Mouse (Mus musculus): ENCODE measurements around the gene Keap1.
"Not testable (repeated sequence)": the region's sequence is repeated elsewhere in the genome, so short reads cannot be mapped to it uniquely, and the experiment has no call there.

Keap1 gene

DNA sequence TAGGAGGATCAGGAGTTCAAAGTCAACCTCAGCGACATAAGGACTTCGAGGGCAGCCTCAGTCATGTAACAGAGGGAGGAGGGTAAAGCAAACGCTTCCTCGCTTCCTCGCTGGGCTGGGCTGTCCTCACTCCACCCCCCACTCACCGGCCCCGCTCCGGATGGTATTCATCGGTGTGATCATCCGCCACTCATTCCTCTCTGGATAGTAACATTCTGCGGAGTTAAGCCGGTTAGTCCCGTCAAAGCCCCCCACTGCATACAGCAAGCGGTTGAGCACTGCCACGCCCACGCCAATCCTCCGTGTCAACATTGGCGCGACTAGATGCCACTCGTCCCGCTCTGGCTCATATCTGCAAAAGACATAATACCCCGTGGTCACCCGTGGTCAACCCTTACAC is 7.6 kb downstream of the Keap1 start:
- no peak for DNase-seq (ENCODE audit: low spot score)

DNA sequence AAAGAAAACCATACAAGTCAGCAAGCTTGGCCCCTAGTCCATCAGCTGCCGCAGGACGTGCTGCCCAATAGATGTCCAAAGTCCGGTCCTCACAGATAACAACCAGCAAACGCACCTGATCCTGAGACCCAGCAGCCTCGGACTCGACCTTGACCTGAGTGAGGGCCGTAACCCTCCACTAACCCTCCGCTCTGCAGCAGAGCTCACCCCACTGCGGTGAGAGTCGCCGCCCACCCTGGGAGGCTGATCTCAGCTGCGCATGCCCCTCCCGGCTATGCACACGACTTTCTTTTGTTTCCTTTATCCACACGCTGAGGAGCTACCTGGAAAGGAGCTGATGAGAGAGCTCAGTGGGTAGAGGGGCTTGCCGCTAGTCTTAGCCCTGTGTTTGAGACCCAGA is 11.8 kb downstream of the Keap1 start:
- DNase-seq (ENCODE audit: low spot score) = no peak

DNA sequence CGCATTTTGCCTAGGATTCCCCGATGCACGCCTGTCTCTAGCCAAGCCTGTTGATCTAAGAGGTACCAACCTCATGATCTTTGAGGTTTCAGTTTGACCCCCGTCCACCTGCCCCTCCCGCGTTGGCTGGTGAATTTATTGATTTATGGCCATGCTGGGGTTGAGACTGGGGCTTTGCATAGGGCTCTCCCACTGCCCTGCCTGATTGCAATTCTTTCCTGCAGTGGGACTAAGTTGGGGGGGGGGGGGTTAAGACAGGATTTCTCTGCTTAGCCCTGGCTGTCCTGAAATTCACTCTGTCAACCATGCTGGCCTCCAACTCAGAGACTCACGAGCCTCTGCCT is 13.8 kb downstream of the Keap1 start:
- DNase-seq (ENCODE audit: low spot score) = no peak

DNA sequence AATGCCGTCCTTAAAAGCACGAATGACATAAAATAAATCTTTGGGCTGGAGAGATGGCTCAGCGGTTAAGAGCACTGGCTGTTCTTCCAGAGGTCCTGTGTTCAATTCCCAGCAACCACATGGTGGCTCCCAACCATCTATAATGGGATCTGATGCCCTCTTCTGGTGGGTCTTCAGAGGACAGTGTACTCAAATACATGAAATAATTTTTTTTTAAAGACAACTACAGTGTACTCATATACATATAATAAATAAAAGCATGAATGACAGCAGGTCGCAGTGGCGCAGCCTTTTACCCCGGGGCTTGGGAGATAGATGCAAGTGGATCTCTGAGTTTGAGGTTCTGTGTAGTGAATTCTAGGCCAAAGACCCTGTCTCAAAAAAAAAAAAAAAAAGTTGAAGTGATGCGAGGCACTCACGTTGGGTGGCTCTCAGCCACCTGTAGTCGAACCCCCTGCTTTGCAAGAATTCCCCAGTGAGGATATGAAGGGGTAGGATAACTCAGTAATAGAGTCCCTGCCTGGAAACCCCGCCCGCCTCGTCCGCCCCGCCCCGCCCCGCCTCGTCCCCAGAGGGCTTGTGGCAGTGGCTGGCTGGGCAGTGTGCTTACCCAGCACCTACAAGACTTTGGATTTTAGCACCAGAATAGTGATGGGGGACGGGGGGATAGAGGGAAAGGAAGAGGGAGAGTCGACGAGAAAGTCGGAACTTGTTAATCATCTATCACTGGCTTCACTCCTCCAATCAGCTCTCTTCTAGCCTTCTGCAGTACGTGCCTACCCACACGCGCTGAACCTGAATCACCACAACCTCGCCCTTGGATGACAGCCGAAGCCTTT is 14.4 kb downstream of the Keap1 start:
- DNase-seq (ENCODE audit: low spot score) = no peak

DNA sequence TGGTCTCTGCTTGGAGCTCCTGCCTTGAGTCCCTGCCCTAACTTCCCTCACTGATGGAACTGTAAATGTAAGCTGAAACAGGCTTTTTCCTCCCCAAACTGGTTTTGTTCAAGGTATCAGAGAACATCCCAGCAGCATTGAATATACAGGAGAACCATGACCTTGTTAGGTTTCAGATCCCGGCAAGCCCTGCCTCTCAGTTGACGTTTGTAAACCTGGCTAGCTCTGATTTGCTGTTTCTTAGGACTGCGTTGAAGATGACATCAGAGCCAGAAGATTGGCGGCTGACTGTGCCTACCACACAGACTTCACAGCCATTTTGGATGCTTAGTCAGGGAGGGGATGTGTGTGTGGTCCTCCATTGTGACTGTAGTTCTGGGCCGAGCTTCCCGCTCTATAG is 15.3 kb downstream of the Keap1 start:
- DNase-seq (ENCODE audit: low spot score) = no peak

DNA sequence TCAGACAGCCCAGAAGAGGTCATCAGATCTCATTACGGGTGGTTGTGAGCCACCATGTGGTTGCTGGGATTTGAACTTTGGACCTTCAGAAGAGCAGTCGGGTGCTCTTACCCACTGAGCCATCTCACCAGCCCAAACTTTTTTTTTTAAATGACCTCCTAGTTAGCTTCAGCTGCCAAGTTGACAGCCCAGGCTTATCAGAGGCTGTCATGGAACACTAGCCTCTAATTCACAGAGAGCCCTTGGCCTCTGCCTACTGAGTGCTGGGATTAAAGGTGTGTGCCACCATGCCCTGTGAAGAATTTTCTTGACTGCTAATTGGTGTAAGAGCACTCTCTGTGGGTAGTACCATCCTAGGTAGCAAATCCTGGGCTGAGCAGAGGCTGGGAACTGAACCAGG is 15.7 kb downstream of the Keap1 start:
- not testable (repeated sequence) for DNase-seq (ENCODE audit: low spot score)

DNA sequence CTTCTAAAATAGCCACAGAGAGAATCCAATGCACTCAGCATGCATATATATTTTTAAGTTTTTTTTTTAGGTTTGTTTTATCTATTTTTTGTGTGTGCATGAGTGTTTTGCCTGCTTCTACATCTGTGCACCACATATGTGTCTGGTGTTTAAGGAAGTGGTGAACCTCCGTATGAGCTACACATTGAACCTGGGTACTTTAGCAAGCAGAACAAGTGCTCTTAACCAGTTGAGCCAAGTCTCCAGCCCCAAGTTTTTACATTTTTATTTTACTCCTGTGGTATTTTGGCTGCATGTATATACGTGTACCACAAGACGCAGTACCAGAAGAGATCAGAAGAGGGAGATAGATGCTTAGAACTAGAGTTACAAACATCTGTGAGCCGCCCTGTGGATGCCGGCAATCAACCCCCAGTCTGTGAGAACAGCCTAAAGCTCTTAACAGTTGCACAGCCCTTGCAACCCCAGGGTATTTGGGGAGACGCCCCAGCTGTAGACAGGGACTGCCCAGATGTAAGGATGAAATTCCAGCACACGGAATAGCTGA is 17.7 kb downstream of the Keap1 start:
- DNase-seq (ENCODE audit: low spot score) = no peak

DNA sequence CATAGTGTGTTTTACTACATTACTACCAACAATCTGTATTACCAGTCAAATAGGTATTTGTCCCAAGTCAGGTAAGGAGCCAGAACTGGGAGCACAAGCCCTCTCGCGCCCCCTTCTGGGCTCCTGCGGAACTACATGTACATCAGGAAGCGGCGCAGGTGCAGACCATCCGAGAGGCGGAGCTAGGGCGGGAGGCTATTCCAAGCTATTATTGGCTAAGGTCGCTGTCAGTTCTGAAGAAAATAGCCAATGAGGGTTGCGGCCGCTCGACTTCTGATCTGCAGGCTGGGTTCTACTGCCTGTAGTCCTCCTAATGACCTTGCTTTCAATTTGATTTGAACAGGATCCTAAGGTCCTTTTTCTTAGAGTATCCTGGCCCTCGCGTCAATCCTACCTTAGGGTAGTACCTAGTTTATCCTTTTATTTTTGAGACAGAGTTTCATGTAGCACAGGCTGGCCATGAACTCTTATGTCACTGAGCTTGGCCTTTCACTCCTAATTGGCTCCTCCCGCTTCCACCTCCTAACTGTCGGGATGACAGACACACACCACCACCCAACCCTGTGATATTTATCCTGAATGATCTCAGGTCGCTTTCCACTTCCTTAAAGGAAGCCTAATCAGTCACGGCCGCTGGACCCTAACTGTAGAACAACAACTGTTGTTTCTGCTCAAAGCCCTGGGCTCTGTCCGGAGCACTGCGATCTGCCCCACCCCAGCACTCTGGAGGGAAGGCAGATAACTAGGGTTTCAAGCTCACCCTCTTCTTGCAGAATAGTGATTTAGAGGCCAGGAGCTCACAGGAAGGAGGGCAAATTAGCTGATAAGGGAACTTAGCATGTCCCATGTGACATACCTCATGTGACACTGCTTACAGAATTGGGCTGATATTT is 18.4 kb downstream of the Keap1 start:
- DNase-seq (ENCODE audit: low spot score) = peak; percentile 90

DNA sequence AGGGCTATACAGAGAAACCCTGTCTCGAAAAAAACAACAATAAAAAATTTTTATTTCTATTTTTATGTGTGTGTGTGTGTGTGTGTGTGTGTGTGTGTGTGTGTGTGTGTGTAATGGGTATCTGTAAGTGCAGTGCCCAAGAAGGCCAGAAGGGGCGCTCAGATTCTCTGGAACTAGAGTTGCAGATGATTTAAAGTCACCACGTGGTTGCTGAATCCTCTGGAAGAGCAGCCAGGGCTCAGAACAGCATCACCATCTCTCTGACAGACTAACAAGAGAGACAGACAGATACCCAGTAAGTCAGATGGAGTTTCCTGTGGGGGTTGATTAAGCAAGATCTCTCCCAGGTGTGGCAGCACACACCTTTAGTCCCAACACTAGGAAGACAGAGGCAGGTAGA is 19.3 kb downstream of the Keap1 start:
- DNase-seq (ENCODE audit: low spot score) = no peak

DNA sequence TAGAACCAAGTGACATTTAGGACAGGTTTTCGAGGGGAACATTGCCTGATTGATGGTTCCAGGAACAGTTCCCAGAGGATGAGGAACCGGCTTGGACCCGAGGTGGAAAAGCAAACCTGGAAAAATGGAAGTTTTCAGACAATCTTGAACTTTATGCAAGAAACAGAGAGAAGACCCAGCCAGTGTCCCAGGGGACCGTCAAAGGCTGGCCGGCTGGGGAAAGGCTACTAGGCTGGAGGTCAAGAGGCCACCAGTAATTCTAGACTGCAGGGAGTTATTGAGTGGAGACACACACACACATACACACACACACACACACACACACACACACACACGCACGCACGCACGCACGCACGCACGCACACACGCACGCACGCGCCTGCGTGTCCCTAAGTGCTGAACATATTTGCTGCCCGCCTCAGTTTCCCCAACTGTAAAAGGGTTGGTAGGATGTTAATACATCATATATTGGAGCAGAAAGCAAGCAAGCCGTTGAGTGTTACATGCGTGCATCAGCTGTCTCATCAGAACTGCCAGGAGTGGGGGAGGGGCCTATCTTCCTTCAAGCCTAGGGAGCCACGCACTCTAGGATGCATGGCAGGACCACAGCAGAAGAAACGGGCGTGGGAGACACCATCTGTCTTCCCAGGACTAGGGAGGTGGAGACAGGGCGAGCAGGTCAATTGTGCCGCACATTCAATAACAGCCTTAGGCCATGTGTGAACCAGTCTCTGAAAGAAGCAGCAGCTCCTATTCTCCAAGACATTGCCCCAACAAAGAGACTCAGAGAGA is 22.9 kb downstream of the Keap1 start:
- DNase-seq (ENCODE audit: low spot score) = no peak

DNA sequence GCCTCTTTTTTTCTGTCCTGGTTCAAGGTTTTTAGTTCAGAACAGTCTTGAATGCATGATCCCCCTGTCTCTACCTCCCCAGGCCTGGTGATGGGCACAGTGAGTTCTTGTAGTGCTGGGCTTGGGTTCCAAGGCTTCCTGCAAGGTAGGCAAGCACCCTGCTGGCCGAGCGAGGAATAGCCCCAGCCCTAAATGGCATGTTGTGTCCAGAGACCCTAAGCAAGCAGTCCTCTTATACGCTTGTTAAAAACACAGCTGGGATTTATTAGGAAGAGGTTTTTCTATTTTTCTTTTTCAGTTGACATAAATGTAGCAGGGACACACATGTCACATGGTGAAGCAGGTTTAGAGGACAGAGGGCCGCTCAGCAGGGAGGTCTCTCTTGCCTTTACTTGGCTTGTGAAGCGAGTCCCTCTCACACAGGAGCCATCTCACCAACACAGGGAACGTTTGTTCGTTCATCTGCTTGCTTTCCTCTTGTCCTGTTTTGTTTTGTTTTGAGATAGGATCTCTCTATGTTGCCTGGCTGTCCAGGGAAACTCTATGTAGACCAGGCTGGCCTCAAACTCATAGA is 25.5 kb downstream of the Keap1 start:
- no peak for DNase-seq (ENCODE audit: low spot score)

DNA sequence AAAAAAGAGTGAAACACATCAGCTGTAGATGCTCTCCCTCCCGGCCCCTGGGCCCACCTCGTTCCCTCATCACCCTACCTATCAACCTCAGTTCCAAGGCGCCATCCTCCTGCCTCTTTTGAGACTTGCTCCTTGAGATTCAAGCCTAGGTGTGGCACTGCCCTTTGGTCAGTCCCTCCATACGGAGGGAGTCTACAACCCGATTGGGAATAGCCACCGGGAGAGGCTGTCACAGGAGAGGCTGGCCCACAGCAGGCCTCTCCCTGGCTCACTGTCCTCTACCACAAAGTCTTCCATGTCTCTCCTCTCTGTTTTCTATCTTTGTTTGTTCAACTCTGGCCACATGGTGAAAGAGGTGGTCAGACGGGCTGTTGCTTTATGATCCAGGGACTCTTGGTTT is 27.5 kb downstream of the Keap1 start:
- no peak for DNase-seq (ENCODE audit: low spot score)

DNA sequence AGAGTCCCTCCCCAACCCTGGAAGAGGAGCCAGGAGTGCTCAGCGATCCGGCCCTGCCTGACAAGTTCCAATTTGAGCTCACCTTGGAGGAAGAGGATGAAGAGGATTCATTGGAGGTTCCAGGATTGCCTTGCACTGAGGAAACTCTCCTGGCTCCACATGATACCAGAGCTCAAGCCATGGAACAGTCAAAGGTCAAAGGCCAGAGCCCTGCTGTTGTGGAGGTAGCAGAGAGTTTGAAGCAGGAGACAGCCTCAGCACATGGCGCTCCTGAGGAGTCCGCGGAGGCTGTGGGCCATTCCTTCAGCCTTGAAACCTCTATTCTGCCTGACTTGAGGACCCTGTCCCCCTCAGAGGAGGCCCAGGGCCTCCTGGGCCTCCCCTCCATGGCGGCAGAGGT is 28.3 kb downstream of the Keap1 start:
- DNase-seq (ENCODE audit: low spot score) = no peak

DNA sequence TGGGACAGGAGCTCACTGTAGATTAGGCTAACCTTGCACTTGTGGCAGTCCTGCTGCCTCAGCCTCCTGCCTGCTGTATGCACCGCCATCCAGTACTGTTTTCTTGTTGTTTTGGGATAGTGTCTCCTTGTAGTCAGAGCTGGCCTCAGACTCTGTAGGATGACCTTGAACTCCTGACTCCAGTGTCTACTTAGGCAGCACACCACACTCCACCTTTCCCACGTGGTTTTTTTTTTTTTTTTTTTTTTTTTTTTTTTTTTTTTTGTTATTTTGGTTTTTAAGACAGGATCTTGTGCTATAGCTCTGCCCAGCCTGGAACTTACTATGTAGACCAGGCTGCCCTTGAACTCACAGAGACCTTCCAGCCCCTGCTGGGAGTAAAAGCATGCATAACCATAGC is 30.5 kb downstream of the Keap1 start:
- DNase-seq (ENCODE audit: low spot score) = no peak

DNA sequence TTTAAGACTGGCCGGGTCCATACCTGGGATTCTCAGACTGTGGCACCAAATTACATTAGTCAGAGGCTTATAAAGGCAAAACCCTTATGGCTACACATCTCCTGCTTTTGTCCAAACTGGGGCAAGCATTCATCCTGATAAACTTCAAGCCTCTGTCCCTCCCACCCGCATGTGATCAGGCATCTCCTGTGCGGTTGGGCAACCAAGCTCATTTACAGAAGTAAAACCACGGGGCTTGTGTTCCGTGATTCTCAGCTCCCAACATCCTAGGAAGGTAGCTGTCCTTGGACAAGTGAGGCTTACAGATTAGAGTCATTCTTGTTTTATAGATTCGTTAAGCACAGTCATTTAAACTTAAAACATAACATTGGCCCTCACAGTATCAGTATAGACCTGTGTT is 32.3 kb downstream of the Keap1 start:
- no peak for DNase-seq (ENCODE audit: low spot score)

DNA sequence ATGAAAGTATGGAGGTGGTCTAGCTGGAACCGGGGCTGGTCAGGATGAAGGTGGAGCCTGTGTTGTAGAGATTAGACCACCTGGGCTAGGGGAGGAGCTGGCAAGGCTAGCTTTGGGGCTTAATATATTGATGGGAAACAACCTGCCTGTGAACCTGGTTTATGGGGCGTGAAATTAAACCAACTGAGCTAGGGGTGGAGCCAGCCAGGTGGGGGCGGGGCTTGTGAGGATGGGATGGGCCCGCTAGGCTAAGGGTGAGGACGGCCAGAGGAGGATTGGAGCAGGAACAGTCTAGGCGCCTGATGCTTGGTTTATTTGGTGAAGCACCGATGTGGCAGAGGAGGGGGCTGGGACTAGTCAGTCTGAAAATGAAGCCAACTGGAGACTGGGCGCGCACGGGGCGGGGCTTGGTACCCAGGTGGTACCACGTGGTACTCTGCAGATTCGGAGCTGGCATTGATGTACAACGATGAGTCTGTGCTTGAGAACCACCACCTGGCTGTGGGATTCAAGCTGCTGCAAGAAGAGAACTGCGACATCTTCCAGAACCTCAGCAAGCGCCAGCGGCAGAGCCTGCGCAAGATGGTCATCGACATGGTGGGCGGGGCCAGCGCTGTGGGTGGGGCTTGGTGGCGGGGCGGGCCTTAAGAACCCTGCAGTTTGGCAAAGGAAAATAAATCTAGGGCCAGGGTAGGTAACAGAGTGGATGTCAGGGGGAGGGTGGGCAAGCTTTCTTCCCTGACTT is 34.5 kb downstream of the Keap1 start:
- no peak for DNase-seq (ENCODE audit: low spot score)

DNA sequence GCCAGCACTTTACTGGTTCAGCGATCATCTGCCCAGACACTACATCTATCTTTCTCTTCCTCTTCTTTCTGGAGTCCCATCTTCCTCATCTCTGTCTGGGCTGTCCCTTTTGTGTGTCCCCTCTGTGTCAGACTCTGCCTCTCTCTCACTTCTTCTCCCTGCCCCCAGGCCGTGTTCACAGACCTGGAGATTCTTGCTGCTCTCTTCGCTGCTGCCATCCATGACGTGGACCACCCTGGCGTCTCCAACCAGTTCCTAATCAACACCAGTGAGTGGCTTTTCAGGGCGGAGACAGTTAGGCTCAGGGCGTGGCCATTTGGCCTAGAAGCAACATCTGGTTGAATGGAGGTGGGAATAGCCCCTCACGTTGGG is 35.0 kb downstream of the Keap1 start:
- no peak for DNase-seq (ENCODE audit: low spot score)

DNA sequence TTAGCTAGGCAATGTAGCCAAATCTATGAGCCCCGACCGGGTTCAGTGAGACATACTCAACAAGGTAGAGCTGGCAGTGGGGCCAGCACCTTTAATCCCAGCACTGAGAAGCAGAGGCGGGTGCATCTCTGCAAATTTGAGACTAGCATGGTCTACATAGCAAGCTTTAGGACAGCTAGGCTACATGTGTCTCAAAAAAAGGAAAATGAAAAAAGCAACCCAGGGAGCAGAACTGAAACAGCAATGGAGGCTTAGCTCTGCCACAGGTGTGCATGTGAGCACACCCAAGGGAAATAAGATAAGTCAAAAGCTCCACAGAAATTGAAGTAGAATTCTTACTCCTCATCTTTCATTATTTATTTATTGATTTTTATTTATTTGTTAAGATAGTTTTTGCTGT is 40.2 kb downstream of the Keap1 start:
- no peak for DNase-seq (ENCODE audit: low spot score)

DNA sequence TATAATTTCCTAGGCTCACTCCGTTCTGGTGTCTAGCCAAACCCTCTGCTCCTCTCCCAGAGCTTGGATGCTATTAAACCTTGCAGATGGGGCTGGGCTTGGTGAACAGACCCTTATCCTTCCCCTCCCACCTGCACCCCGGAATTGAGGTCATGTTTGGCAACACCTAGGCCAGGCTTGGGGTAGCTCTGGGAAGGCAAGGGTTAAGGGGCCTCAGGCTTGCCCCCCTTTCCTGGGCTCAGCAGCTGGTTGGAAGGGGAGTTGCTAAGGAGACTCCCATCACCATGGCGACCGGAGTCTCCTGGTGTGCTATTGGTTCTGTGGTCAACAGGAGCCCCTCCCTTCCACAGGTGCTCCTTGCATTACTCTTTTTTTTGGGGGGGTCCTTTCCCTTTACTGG is 41.2 kb downstream of the Keap1 start:
- peak; percentile 73 for DNase-seq (ENCODE audit: low spot score)

DNA sequence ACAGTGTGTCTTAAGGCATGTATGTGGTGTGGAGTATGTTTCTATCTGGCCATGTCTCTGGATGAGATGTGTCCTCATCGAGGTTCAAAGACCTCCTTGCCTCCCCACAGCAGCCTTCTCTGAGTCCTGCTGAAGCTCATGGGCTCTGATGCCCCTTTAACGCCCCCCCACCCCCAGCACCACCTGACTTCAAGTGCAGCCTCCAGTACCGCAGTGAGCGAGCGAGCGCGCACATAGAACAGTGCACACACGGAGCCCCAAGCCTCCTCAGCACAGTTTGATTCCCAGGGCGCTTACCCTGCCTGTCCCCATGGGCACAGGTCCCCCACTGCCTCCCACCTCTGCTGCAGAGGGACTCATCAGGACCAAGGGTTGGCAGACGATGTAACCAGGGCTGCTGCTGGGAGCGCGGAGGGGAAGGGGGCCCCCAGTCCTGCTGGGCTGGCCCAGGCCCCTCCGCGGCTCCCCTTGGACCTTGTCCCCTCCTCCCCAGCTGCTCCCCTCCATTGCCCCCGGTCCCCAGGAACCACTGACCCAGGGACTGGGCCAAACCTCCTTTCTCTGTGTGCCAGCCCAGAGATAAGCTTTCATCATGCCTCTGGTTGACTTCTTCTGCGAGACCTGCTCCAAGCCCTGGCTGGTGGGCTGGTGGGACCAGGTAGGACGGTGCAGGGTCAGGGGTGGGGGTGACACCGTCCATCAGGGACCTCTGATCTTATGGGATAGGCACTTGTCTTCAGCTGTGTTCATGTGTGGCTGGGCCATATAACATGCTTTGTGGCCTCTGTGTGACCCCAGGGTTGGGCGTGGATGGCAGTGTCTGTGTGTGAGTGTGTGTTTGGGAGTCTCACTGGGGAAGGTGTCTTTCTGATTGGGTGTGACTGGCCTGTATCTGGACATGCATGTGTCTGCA is 42.4 kb downstream of the Keap1 start:
- DNase-seq (ENCODE audit: low spot score) = no peak
